Mouse (Mus musculus) lung, adult 2 months (tissue): Measurements from ENCODE around the gene Fgf22.
A peak's percentile ranks its signal among the peaks of the same experiment; 100 is the strongest.

Source experiments
- CTCF ChIP-seq: fragments of 200-500 bp; IDR thresholded peaks from 2 replicates; pipeline ENCODE4 v1.5.1; 2011; ENCODE audit warnings: mild to moderate bottlenecking, low read length, control low read depth; ENCODE audit not compliant: insufficient read depth
- POLR2A ChIP-seq: fragments of 200-500 bp; IDR thresholded peaks from 2 replicates; pipeline ENCODE4 v1.6.1; 2011; ENCODE audit warnings: low read depth, mild to moderate bottlenecking, control low read depth, low read length, borderline replicate concordance; ENCODE audit errors: extremely low read depth

DNA sequence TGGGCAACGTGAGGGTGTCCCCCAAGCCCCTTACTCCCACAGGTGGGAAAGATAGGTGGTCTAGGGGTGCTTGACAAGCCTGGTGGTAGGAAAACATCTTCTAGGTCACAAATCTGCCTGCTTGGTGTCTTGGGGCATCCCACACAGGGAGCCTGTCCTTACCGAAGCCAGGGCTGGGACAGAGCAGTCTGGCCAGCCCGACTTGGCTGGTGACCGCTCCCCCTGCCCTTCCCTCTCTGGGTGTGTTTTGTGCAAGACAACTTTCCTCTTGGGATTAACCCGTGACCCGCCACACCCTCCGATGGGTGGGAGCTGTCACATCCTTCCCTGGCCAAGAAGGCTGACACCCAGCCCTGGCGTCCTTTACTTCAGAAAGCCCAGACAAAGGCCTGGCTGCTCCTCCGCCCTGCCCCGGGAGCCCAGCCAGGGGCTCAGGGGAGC lies 39.6 kb downstream of the Fgf22 start:
- TF ChIP-seq POLR2A (peak; percentile 78; the same call in 1 of the 2 replicates), CTCF (no peak)
